Mouse (Mus musculus): ENCODE measurements around the gene Fam196b.

DNA sequence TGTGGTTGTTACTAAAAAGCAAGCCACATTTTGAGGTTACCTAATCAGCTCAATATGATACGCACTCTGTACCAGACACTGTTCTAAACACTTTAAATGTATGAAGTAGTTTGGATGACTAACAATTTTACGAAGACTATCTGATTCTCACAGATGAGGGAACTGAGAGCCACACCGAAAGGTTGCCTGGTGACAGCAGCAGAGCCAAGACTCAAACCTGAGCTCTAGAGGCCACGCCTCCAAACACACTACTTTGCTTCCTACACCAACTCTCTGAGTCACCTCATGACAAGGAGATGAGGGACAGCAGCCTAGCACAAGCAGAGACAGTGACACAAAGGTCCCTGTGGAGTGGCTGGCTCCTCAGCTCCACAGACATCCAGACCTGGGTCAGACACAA is 57.6 kb downstream of the Fam196b start:
- TF ChIP-seq POLR2A (IDR thresholded peaks at IDR 0.05; ENCODE audit: extremely low read depth, insufficient read depth, low read length) (no peak), CTCF (IDR thresholded peaks at IDR 0.05; ENCODE audit: low read depth, low read length) (no peak)

Data from liver, adult 2 months (tissue).